Mouse (Mus musculus) sigmoid colon, adult 10 weeks (tissue): Measurements from ENCODE around the gene Tbrg1. TPM values are rescaled to one million over a fixed set of nuclear protein-coding genes. Genes with fewer than 3 reads are reported as not detected.

ENCODE experiments used
- polyA plus RNA-seq: library from polyadenylated mRNA; stranded (reverse); fragments of 350-450 nt; fragmentation: Illumina TruSeq; extraction: RNeasy Lipid Tissue Mini Kit (QIAGEN cat#74804); gene quantifications from one replicate; pipeline ENCODE4 v1.2.3, GENCODE M21; 2014; ENCODE audit warnings: low read depth, low replicate concordance

The Tbrg1 gene
- 44.5 TPM for polyA plus RNA-seq

DNA sequence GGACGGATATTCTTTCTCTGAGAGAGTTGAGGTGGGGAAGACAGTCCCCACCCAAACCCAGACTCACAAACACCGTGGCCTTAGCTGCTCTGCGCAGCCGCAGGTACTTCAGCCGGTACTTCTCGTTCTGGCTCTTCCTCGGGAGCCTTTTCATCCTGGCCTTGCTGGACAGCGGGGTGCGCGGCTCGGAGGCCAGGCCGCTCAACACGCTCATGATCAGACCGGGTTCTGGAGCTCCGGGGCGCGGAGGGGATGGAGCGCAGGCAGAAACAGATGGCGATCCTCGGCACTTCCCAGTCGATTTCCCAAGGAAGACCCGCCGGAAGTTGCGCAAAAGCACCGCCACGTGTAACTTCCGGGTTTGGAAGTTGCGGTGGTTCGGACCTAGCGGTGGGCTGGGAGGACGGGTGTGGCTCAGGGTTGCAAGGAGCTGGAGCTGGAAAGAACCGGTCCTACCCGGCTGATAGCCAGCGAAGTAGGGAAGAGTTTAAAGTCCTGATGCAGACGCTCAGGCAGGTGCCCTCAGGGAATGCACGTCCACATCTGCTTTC is at the start of gene Tbrg1:
Tbrg1 (minus strand) TSS at position 382 of the 551 bp plus-strand sequence.

GRCm38 (mm10) chr9:37669115-37669514 is 12.0 kb upstream of the Tbrg1 start, which contains the start of gene Panx3:
Gene Panx3, minus strand, starts transcription at chr9:37669235.

GRCm38 (mm10) chr9:37613182-37613910 is 43.8 kb downstream of the Tbrg1 start, which contains the start of gene Spa17:
Gene Spa17, minus strand, starts transcription at chr9:37613722.

Other genes starting within 250 kb of the Tbrg1 start
- not detected for gene Robo3, start 224.1 kb downstream of the Tbrg1 start, polyA plus RNA-seq
- 64.3 TPM for gene Msantd2, start 168.0 kb downstream of the Tbrg1 start, polyA plus RNA-seq
- 7.3 TPM for gene Esam, start 129.2 kb downstream of the Tbrg1 start, polyA plus RNA-seq
- 2.4 TPM for gene Vsig2, start 118.1 kb downstream of the Tbrg1 start, polyA plus RNA-seq
- gene Nrgn, start 104.4 kb downstream of the Tbrg1 start, polyA plus RNA-seq, result 0.50 TPM
- gene Siae, start 101.6 kb downstream of the Tbrg1 start, polyA plus RNA-seq, result 29.7 TPM
- gene Spa17, start 43.6 kb downstream of the Tbrg1 start, polyA plus RNA-seq, result 9.0 TPM
- gene Panx3, start 11.9 kb upstream of the Tbrg1 start, polyA plus RNA-seq, result not detected
- not detected for gene Olfr160, start 58.9 kb upstream of the Tbrg1 start, polyA plus RNA-seq
- not detected for gene Olfr874, start 87.8 kb upstream of the Tbrg1 start, polyA plus RNA-seq
- gene Olfr875, start 114.5 kb upstream of the Tbrg1 start, polyA plus RNA-seq, result not detected
- gene Olfr876, start 145.7 kb upstream of the Tbrg1 start, polyA plus RNA-seq, result not detected
- gene Olfr877, start 197.0 kb upstream of the Tbrg1 start, polyA plus RNA-seq, result not detected
- not detected for gene Olfr145, start 239.4 kb upstream of the Tbrg1 start, polyA plus RNA-seq